Mouse (Mus musculus) kidney, embryonic 15.5 days (tissue): ENCODE data around the gene Rnf113a2. TPM values are rescaled to one million over a fixed set of nuclear protein-coding genes. Genes with fewer than 3 reads are reported as not detected.

Source experiments
- ATAC-seq: fragments of 200-750 bp; cut with Nextera tagmentation; replicated peaks from 2 replicates; pipeline ENCODE4 v1.8.0; 2017; ENCODE audit warnings: moderate TSS enrichment; ENCODE audit not compliant: low FRiP score
- H3K27ac ChIP-seq: fragments of 300-500 bp; sonication (generic); 2 replicates; pipeline ENCODE4 v1.5.1; 2015; ENCODE audit warnings: mild to moderate bottlenecking, inconsistent platforms
- H3K27me3 ChIP-seq: fragments of 300-500 bp; sonication (generic); 2 replicates; pipeline ENCODE4 v1.6.1; 2015; ENCODE audit warnings: inconsistent platforms
- H3K36me3 ChIP-seq: fragments of 300-500 bp; sonication (generic); 2 replicates; pipeline ENCODE4 v1.6.1; 2015; ENCODE audit warnings: inconsistent platforms
- H3K4me1 ChIP-seq: fragments of 300-500 bp; sonication (generic); 2 replicates; pipeline ENCODE4 v1.6.1; 2015; ENCODE audit warnings: inconsistent platforms
- H3K4me2 ChIP-seq: fragments of 300-500 bp; sonication (generic); 2 replicates; pipeline ENCODE4 v1.6.1; 2015; ENCODE audit warnings: moderate library complexity, mild to moderate bottlenecking, inconsistent platforms
- H3K4me3 ChIP-seq: fragments of 300-500 bp; sonication (generic); replicated peaks from 2 replicates; pipeline ENCODE4 v1.5.1; 2015; ENCODE audit warnings: mild to moderate bottlenecking, inconsistent platforms
- H3K9ac ChIP-seq: fragments of 300-500 bp; sonication (generic); 2 replicates; pipeline ENCODE4 v1.6.1; 2015; ENCODE audit warnings: mild to moderate bottlenecking, inconsistent platforms
- H3K9me3 ChIP-seq: fragments of 300-500 bp; sonication (generic); replicated peaks from 2 replicates; pipeline ENCODE4 v1.6.1; 2016; ENCODE audit warnings: inconsistent platforms
- WGBS: fragments of 180-500 bp; shearing (Covaris S2); methylation state at CpG from one replicate; pipeline ENCODE4 v1.1.7; 2015; ENCODE audit warnings: mixed read lengths; 5-methylcytosine and 5-hydroxymethylcytosine counted together
- polyA plus RNA-seq: library from polyadenylated mRNA; unstranded; fragments of >200 nt; fragmentation: Nextera tagmentation; extraction: Ambion mirVana; gene quantifications from 2 replicates; pipeline ENCODE4 v1.2.1, GENCODE M21; 2015

Gene Rnf113a2
- polyA plus RNA-seq, 1 experiment from 2014 or later: 23.8 TPM

DNA sequence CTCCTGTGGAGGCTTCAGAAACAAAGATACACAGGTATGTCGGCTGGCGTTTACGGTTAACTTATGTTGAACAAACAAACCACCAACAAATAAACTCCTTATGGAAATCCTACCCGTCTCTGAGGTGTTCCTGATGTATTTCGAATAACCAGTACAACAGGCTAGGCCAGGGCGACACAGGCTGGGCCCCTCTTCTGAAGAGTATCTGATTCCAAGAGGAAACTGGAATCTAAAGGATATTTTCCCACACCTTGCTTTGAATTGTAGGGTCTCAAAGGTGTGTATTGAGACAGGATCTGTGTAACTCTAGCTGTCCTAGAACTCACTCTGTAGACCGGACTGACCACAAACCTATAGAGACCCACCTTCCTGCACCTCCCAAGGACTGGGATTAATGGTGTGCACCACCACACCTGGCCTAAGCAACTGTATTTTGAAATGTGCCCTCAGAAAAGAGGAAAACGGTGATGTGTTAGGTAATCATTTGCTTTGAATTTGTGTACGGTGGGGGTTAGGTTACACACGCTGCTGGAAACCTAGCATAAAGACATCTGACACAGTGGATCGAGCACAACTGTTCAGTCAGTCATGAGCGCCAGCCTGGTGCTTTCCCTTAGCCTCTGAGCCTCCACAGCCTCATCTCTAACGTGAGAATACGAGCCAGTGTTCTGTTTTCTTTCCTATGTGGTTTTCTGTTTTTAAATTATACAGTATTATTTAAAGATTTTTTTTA, 19.9 kb upstream of the Rnf113a2 start:
- Histone ChIP-seq H3K4me3 (no peak overlapping the region), H3K27ac (no peak overlapping the region), H3K4me1 (peaks cover 9% of the 10 kb centered on the region; the same call in 1 of the 2 replicates), H3K9ac (no peak overlapping the region), H3K4me2 (no peak overlapping the region), H3K9me3 (no peaks in the 10 kb centered on the region), H3K27me3 (no peaks in the 10 kb centered on the region), H3K36me3 (no peaks in the 10 kb centered on the region)
- ATAC-seq: no peak
- WGBS: 76% methylated on average over 14 of the region's 14 CpGs

DNA sequence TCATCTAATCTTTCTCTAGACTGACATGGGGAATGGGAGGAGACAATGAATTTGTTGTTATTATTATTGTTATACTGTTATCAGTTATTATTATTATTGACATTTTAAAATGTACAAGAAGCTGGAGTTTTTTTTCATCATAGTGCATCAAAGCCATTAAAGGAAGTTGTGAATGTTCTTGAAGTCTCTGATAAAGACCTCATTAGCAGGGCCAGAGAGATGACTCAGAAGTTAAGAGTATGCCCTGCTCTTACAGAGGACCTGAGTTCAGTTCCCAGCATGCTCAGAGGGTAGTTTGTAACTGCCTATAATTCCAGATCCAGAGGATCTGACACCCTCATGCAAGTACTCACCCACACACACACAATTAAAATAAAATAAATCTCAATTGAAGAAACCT, 19.3 kb upstream of the Rnf113a2 start:
- H3K4me2 ChIP-seq: no peak overlapping the region
- H3K4me3 ChIP-seq: no peak overlapping the region

DNA sequence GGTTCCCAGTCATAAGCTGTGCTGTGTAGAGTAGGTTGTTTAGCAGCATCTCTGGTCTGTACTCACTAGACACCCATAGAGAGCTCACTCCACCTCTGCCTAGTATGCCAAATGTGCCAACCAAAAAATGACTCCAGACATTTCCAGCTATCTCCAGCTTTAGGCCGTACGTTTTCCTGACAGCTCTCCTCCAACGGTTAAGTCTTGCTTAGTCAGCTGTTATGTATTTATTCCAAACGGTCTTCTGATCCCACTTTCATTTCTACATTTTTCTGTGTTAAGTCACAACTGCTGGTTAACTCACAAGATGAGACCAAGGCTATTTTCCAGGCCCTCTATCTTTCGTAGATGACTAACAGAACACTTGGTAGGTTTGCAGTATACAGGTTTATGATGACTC, 18.4 kb upstream of the Rnf113a2 start:
- Histone ChIP-seq H3K4me2 (no peak overlapping the region), H3K27ac (no peak overlapping the region), H3K36me3 (no peaks in the 10 kb centered on the region), H3K4me1 (peaks cover 15% of the 10 kb centered on the region; the same call in 1 of the 2 replicates), H3K9ac (no peak overlapping the region), H3K4me3 (no peak overlapping the region), H3K9me3 (no peaks in the 10 kb centered on the region), H3K27me3 (no peaks in the 10 kb centered on the region)
- ATAC-seq: no peak
- 69% methylated on average over 5 of the region's 5 CpGs for WGBS

More for the DNA sequence above, 19.3 kb upstream of the Rnf113a2 start:
- H3K9me3 ChIP-seq: no peaks in the 10 kb centered on the region
- no peak overlapping the region for H3K9ac ChIP-seq
- H3K4me1 ChIP-seq: peaks cover 12% of the 10 kb centered on the region; the same call in 1 of the 2 replicates
- no peaks in the 10 kb centered on the region for H3K27me3 ChIP-seq
- no peak for ATAC-seq
- H3K27ac ChIP-seq: no peak overlapping the region
- H3K36me3 ChIP-seq: no peaks in the 10 kb centered on the region

DNA sequence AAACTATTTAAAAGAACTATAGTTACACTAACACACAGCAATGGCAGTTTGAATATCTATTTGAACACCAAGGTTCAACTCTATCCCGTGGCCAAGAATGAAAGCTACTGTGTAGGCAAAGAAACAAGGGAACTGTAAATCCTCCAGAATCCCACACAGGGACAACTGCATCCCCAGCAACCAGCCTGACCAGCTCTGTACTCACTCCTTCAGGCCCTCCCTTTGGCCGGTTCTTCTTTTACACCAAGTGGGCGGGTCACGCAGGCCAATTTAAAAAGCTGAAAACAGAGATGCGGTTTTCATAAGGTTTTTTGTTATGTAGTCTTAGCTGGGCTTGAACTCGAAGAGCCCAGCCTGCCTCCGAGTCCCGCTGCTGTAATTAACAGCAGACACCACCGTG, 17.9 kb upstream of the Rnf113a2 start:
- Histone ChIP-seq H3K4me3 (no peak overlapping the region), H3K4me1 (peaks cover 15% of the 10 kb centered on the region; the same call in 1 of the 2 replicates), H3K9ac (no peak overlapping the region), H3K27ac (peak overlapping the region; percentile 41; the same call in 1 of the 2 replicates), H3K36me3 (no peaks in the 10 kb centered on the region), H3K9me3 (no peaks in the 10 kb centered on the region), H3K4me2 (no peak overlapping the region), H3K27me3 (no peaks in the 10 kb centered on the region)
- 74% methylated on average over 9 of the region's 9 CpGs for WGBS
- ATAC-seq: no peak

DNA sequence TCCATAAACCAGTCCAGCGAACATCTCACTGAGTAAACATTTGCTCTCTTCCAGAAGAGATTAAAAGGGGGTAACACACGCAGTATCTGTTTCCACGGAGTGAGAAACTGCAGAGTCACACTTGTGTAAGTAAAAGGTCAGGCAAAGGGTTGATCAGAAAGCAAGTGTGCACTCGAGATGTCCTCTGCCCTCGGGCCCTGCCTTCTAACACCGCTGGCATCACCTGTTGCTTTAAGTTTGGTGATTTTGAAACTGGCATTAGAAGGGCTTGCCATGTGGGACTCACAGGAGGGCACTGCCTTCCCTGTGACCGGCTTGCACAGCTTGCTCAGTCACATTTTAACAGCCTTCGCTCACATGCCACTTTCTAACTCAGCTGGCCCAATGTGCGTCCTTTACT, 17.3 kb upstream of the Rnf113a2 start:
- Histone ChIP-seq H3K9ac (no peak overlapping the region), H3K27ac (peak overlapping the region; percentile 41), H3K4me3 (no peak overlapping the region), H3K9me3 (no peaks in the 10 kb centered on the region), H3K36me3 (no peaks in the 10 kb centered on the region), H3K4me1 (peaks cover 15% of the 10 kb centered on the region; the same call in 1 of the 2 replicates), H3K4me2 (no peak overlapping the region), H3K27me3 (no peaks in the 10 kb centered on the region)
- ATAC-seq: no peak
- 60% methylated on average over 9 of the region's 9 CpGs for WGBS

DNA sequence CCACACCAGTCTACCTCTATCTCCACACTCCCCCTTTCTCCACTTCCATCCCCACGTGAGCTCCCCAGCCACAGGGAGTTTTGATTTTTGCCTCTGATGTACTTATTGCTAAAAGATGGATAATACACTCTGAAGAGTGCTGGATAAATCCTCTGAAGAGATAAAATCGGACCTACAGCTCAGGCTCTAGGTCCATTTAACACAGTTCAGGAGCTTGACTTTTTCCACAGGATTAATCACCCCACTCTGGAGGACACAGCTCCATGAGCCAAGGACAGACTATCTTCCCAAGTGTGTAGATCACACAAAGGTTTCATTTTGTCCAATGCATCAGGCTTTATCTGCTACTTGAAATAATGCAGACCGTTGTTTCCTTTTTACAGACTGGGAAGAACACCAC, 16.9 kb upstream of the Rnf113a2 start:
- WGBS: 81% methylated on average over 3 of the region's 3 CpGs
- H3K4me3 ChIP-seq: no peak overlapping the region

DNA sequence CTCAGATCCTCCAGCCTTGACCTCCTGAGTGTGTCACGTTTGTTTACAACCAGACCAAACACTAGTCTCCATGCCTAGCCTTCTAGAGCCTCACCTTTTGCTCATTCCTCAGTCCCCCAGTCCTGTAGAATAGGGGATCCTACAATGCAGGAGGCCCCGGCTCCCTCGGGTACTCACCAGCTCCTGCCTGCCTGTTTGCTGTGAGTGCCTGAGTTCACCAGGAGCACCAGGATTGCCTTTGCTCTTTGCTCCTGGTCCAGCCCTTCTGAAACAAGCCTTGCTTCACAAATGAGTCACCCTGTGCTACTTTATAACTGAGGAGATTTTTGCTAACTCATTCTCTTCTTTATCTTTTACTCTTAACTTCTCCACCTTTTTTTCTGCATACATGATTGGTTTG, 16.3 kb upstream of the Rnf113a2 start:
- H3K4me1 ChIP-seq: peaks cover 15% of the 10 kb centered on the region; the same call in 1 of the 2 replicates
- no peaks in the 10 kb centered on the region for H3K36me3 ChIP-seq
- no peaks in the 10 kb centered on the region for H3K27me3 ChIP-seq
- WGBS: 67% methylated on average over 3 of the region's 3 CpGs
- H3K4me2 ChIP-seq: no peak overlapping the region
- no peak overlapping the region for H3K9ac ChIP-seq
- H3K27ac ChIP-seq: peak overlapping the region; percentile 41
- no peak overlapping the region for H3K4me3 ChIP-seq
- no peaks in the 10 kb centered on the region for H3K9me3 ChIP-seq
- no peak for ATAC-seq

More for the DNA sequence above, 16.9 kb upstream of the Rnf113a2 start:
- H3K27me3 ChIP-seq: no peaks in the 10 kb centered on the region
- H3K4me1 ChIP-seq: peaks cover 15% of the 10 kb centered on the region; the same call in 1 of the 2 replicates
- H3K36me3 ChIP-seq: no peaks in the 10 kb centered on the region
- H3K27ac ChIP-seq: peak overlapping the region; percentile 41
- no peaks in the 10 kb centered on the region for H3K9me3 ChIP-seq
- H3K4me2 ChIP-seq: no peak overlapping the region
- H3K9ac ChIP-seq: no peak overlapping the region
- no peak for ATAC-seq

DNA sequence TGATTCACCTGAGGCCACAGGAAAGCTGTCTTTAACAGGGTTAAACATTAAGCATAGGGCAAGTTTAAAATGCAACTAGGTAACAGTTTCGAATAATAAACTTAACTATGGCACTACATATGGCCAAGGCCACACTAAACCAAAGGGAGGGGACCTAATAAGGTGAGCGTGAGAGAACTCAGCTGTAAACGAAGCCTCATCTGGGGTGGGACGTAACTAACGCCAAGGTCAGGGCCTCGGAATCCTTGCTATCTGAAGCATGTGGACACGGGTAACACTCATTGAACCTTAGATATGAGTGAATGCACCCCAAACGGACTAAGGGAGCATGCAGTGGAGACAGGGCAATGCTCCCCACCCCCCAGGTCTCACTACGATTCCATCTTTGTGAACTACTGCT, 14.1 kb upstream of the Rnf113a2 start:
- no peak overlapping the region for H3K4me3 ChIP-seq
- H3K9me3 ChIP-seq: no peaks in the 10 kb centered on the region
- H3K4me1 ChIP-seq: peaks cover 19% of the 10 kb centered on the region
- H3K27me3 ChIP-seq: no peaks in the 10 kb centered on the region
- no peak overlapping the region for H3K9ac ChIP-seq
- peak overlapping the region; percentile 33; the same call in 1 of the 2 replicates for H3K27ac ChIP-seq
- H3K4me2 ChIP-seq: peak overlapping the region; percentile 12; the same call in 1 of the 2 replicates
- H3K36me3 ChIP-seq: no peaks in the 10 kb centered on the region
- peak; percentile 83 for ATAC-seq
- 52% methylated on average over 9 of the region's 9 CpGs for WGBS

DNA sequence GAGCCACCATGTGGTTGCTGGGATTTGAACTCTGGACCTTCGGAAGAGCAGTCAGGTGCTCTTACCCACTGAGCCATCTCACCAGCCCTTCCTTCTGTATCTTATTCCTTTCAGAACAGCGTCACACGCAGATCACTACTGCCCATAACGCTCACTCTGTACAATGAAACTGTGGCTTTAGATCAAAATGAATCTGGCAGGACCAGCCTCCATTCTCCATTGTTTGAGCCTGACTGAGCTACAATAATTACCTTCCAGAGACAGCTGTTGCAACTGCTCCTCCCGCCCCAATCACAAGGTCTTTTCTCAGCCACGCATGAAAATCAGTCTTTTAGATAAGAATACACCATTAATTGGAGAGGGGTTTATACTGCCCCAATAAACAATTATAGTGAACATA, 12.5 kb upstream of the Rnf113a2 start:
- H3K36me3 ChIP-seq: no peaks in the 10 kb centered on the region
- no peak overlapping the region for H3K4me3 ChIP-seq
- no peak overlapping the region for H3K27ac ChIP-seq
- ATAC-seq: no peak
- H3K27me3 ChIP-seq: no peaks in the 10 kb centered on the region
- peaks cover 23% of the 10 kb centered on the region for H3K4me1 ChIP-seq
- no peaks in the 10 kb centered on the region for H3K9me3 ChIP-seq
- no peak overlapping the region for H3K9ac ChIP-seq
- H3K4me2 ChIP-seq: no peak overlapping the region
- 84% methylated on average over 6 of the region's 6 CpGs for WGBS

DNA sequence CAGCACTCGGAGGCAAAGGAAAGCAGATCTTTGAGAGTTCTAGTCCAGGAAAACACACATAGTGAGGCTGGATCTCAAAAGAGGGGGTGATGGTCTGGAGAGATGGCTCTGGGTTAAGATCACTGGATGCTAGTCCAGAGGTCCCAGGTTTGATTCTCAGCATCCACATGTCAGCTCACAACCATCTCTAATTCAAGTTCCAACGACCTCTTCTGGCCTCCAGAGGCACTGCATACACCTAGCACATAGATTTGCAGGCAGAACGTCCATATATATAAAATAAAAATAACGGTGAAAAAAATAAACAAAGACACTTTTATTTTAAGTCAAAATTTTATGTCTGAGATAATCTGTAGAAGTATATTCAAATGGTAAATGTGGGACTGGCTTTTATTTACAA, 9.7 kb upstream of the Rnf113a2 start:
- Histone ChIP-seq H3K9ac (no peak overlapping the region), H3K27me3 (no peaks in the 10 kb centered on the region), H3K4me1 (peaks cover 18% of the 10 kb centered on the region), H3K4me2 (no peak overlapping the region), H3K4me3 (no peak overlapping the region), H3K9me3 (no peaks in the 10 kb centered on the region), H3K27ac (no peak overlapping the region), H3K36me3 (no peaks in the 10 kb centered on the region)
- no peak for ATAC-seq
- 56% methylated on average over 4 of the region's 4 CpGs for WGBS

DNA sequence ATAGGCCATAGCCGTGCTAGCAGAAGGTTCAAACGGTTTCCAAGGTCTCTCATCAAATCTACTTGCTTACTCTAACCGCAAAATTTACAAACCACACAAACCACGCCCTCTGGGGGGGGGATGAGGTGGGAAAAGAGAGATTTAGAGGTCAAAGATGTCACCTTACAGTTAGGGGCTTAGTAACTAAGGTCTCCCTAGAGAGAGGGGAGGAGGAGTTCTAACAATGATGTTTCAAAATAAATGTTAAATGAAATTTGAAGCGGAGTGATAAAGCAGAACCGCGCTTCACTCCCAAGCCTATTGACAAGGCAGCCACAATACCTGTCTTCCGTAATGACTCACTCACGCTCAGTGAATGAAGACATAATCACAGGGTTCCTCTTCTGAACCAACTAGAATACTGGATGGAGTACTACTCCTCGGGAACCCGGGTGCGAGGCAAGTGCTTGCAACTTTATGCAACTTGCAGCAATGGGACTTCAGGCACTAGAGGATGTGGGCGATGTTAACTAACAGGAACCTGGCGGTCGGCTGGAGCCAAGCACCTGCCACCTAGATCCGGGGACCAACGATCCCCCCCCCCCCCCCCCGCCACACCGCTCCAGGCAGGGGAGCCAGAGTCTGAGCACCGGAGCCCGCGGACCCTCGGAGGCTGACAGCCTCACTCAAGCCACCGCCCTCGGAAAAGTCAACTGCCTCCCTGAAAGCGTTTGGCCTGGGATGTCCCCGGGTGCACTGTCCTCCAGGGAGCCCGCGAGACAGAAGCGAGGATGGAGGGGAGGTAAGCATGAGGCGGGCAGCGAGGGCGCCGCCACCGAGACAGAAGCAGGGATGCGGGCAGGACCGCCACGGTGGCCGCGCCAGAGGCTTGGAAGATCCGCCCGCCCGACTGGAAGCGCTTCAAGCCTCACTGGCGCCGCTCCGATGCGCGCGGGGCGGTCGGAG, 8.8 kb upstream of the Rnf113a2 start:
- Histone ChIP-seq H3K4me3 (peak overlapping the region; percentile 76), H3K4me1 (peaks cover 13% of the 10 kb centered on the region), H3K27ac (peak overlapping the region; percentile 84), H3K9ac (peak overlapping the region; percentile 73), H3K27me3 (no peaks in the 10 kb centered on the region), H3K36me3 (no peaks in the 10 kb centered on the region), H3K4me2 (peak overlapping the region; percentile 95), H3K9me3 (no peaks in the 10 kb centered on the region)
- WGBS: 1% methylated on average over 52 of the region's 52 CpGs
- ATAC-seq: peak; percentile 57
